Mouse (Mus musculus) kidney, postnatal 14 days (tissue): ENCODE results near the gene Htra3.

Experiments used
- DNase-seq: peaks from one replicate; pipeline ENCODE4 v3.0.0; 2022; ENCODE audit warnings: mixed read lengths

Gene Htra3

DNA sequence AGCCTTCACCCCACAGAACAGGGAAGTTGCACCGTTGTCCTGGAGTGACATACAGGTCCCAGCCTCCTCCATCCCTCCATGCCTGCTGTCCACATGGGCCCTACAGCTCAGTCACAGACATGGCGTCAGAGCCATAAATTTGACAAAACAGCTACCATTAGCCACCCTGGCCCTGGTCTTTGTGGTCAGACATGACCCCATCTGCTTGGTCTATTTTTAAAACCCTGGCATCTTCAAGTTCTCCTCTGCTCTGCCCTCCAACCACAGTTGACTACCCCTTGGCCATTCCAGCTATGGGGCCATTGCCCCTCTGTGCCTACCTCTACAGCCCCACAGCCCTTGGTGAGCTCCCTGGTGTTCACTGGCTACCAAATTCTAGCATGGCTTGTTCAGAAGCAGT is 69.6 kb downstream of the Htra3 start:
- no peak for DNase-seq

DNA sequence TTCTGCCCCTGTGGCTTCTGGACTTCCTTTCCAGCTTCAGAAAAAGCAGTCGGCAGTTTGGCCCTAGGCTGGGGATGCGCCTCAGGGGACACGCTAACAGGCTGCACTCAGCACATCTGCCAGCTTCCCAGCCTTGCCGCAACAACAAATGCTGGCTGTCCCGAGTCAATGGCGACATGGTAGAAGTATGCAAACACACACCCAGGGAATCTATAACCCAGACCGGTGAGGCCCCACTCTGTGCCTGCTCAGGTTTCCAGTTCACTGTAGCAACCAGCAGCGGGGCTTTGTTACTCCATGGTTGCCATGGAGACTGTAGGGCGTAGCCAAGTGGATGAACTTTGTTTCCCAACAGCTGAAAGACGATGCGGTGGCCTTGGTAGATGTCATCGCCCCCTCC is 70.2 kb downstream of the Htra3 start:
- peak; percentile 60 for DNase-seq

DNA sequence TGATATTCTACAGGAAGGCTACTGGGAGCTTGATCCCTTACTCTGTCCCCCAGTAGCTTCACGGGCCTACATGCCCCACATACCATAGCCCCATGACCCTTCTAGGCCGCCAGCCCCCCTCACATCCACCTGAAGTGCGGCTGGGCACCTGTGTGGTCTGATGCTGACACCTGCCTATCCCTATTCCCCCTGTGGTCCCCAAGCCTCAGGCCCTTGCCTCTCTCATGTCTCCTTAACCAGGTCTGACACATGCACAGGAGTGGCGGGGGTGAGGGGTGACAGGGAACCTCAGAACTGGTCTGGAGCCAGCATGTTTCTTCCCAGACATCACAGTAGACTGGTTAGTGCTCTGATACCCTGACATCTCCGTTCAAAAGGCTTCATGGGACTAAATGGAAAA is 71.0 kb downstream of the Htra3 start:
- DNase-seq: no peak

DNA sequence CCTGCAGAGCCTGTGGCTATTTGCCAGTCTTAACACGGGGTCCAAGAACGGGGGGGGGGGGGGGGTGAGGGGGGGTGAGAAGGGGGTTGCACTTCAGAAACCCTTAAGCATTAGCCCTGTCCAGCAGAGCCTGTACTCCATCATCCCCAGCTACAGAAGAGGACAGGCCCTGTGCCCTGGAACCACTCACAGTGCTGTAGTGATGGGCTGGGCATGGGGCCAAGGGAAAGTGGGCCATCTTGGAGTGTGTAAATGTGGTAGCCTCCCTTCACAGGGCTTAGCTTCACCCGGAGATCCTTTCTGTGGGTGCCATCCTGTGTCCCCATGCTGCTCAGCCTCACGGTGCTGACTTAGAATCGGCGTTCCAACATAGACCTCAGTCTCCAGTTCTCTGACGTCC is 71.8 kb downstream of the Htra3 start:
- DNase-seq: peak; percentile 21

DNA sequence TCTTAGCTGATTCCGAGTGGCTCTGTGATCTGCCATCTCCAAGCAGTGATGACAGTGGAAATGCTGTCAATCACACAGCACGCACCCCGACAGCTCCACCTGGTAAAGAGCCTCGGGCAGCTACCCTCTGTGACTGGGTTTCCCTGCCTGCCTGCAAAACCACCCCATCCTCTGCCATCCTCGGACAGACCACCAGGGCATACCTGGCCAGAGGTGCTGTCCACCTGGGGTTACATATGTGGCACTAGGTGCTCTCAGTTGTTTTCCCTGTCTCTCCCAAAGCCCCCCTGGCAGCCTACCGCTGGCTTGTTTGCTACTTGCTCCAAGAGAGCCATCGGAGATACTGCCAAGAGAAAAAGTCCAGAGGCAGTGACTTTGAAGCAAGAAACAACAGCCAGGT is 72.8 kb downstream of the Htra3 start:
- DNase-seq: no peak

DNA sequence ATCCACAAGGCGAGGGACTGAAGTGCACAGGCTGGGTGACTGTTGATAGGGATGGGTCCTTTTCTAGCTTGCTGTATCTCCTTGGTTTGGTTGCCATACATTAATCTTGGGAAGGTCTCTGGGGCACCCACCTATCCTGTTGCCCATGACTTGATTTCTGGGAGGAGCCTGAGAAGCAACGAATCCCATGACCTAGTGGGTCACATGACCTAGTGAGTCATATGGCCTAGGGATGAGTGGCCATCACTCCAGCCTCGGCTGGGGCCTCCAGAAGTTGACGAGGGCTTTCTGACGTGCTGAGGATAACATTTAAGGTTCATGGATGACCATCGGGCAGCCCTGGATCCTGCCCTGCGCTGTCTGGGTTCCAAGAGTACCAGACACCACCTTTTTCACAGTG is 74.2 kb downstream of the Htra3 start:
- no peak for DNase-seq
